Mouse (Mus musculus) CH12.LX (cell line): ENCODE data around the gene Arl5c. TPM values are rescaled to one million over a fixed set of nuclear protein-coding genes. Genes with fewer than 3 reads are reported as not detected.

Source experiments
- DNase-seq: peaks from one replicate; pipeline ENCODE4 v3.0.0-alpha.2; 2013; ENCODE audit errors: extremely low read depth
- H3K27ac ChIP-seq: 2 replicates; pipeline ENCODE4 v1.5.1; 2012; ENCODE audit warnings: low read depth, mild to moderate bottlenecking, control low read depth, moderate library complexity; ENCODE audit not compliant: insufficient read depth
- H3K27me3 ChIP-seq: replicated peaks from 2 replicates; pipeline ENCODE3; 2012; ENCODE audit warnings: inconsistent platforms
- H3K36me3 ChIP-seq, 2 experiments: replicated peaks in 1 of 2; 2 replicates each; pipeline versions ENCODE3 to v1.6.1; 2012; ENCODE audit warnings: inconsistent platforms in 1 of 2, low read length in 1 of 2, mild to moderate bottlenecking in 1 of 2, mixed read lengths in 1 of 2, moderate library complexity in 1 of 2; ENCODE audit not compliant: control insufficient read depth in 1 of 2, insufficient read depth in 1 of 2
- H3K4me1 ChIP-seq, 2 experiments: 2 replicates each; pipeline ENCODE4 v1.6.1; 2012; ENCODE audit warnings: inconsistent platforms in 1 of 2, moderate library complexity in 1 of 2; ENCODE audit not compliant: insufficient read depth in 2 of 2, control insufficient read depth in 1 of 2
- H3K4me2 ChIP-seq: 2 replicates; pipeline ENCODE4 v1.6.1; 2012; ENCODE audit warnings: low read depth, mild to moderate bottlenecking, control low read depth; ENCODE audit not compliant: poor library complexity, insufficient read depth, severe bottlenecking
- H3K4me3 ChIP-seq, 3 experiments: fragments of 150-350 bp in 1 of 3; sonication (generic) in 1 of 3; replicated peaks in 1 of 3; 2 replicates each; pipeline versions ENCODE3 to v1.5.1; 2011 to 2012; ENCODE audit warnings: low read depth in 2 of 3, low read length in 2 of 3, mild to moderate bottlenecking in 2 of 3, moderate library complexity in 2 of 3, control low read depth in 1 of 3, improper control_type of control experiment in 1 of 3, inconsistent platforms in 1 of 3, mixed read lengths in 1 of 3; ENCODE audit not compliant: poor library complexity in 1 of 3
- H3K79me2 ChIP-seq: replicated peaks from 2 replicates; pipeline ENCODE4 v1.6.1; 2012; ENCODE audit warnings: mild to moderate bottlenecking, moderate library complexity; ENCODE audit not compliant: control insufficient read depth, poor library complexity, insufficient read depth, severe bottlenecking; ENCODE audit errors: extremely low read depth
- H3K9ac ChIP-seq: 2 replicates; pipeline ENCODE4 v1.6.1; 2012; ENCODE audit warnings: low read depth, mild to moderate bottlenecking, control low read depth, moderate library complexity; ENCODE audit not compliant: insufficient read depth
- H3K9me3 ChIP-seq: replicated peaks from 2 replicates; pipeline ENCODE3; 2012; ENCODE audit warnings: low read length, inconsistent platforms, mixed read lengths
- BHLHE40 ChIP-seq: IDR thresholded peaks from 2 replicates; pipeline ENCODE4 v1.6.1; 2011; ENCODE audit warnings: mild to moderate bottlenecking, low read depth, low read length, improper control_type of control experiment
- CHD1 ChIP-seq: IDR thresholded peaks from 2 replicates; pipeline ENCODE4 v1.6.1; 2012; ENCODE audit warnings: low read depth, low read length, improper control_type of control experiment, inconsistent platforms
- EP300 ChIP-seq: IDR thresholded peaks from 2 replicates; pipeline ENCODE4 v1.6.1; 2011; ENCODE audit warnings: low read length, improper control_type of control experiment
- ETS1 ChIP-seq: conservative IDR thresholded peaks from 2 replicates; pipeline ENCODE4 v1.6.1; 2012; ENCODE audit warnings: low read depth, mild to moderate bottlenecking, inconsistent platforms, low read length, improper control_type of control experiment, moderate library complexity
- GABPA ChIP-seq: IDR thresholded peaks from 2 replicates; pipeline ENCODE4 v1.6.1; 2012; ENCODE audit warnings: low read depth, low read length, improper control_type of control experiment, inconsistent platforms; ENCODE audit not compliant: insufficient replicate concordance
- IRF4 ChIP-seq: IDR thresholded peaks from 2 replicates; pipeline ENCODE4 v1.6.1; 2014; ENCODE audit warnings: low read depth, mild to moderate bottlenecking, inconsistent platforms, low read length, improper control_type of control experiment
- JUN ChIP-seq: IDR thresholded peaks from 2 replicates; pipeline ENCODE4 v1.6.1; 2011; ENCODE audit warnings: low read depth, mild to moderate bottlenecking, low read length, improper control_type of control experiment, moderate library complexity; ENCODE audit not compliant: insufficient read depth
- JUND ChIP-seq: conservative IDR thresholded peaks from 2 replicates; pipeline ENCODE4 v1.6.1; 2011; ENCODE audit warnings: low read depth, low read length, improper control_type of control experiment
- MAFK ChIP-seq: IDR thresholded peaks from 2 replicates; pipeline ENCODE4 v1.6.1; 2011; ENCODE audit warnings: low read length, improper control_type of control experiment; ENCODE audit not compliant: insufficient replicate concordance
- MAX ChIP-seq: IDR thresholded peaks from 2 replicates; pipeline ENCODE4 v1.6.1; 2011; ENCODE audit warnings: low read length, improper control_type of control experiment
- MAZ ChIP-seq: IDR thresholded peaks from 2 replicates; pipeline ENCODE4 v1.6.1; 2012; ENCODE audit warnings: low read depth, mild to moderate bottlenecking, inconsistent platforms, low read length, improper control_type of control experiment, moderate library complexity
- MXI1 ChIP-seq: IDR thresholded peaks from 2 replicates; pipeline ENCODE4 v1.6.1; 2011; ENCODE audit warnings: mild to moderate bottlenecking, low read depth, low read length, improper control_type of control experiment
- MYC ChIP-seq: IDR thresholded peaks from 2 replicates; pipeline ENCODE4 v1.6.1; 2011; ENCODE audit warnings: low read depth, mild to moderate bottlenecking, improper control_type of control experiment, low read length
- NELFE ChIP-seq: IDR thresholded peaks from 2 replicates; pipeline ENCODE4 v1.6.1; 2011; ENCODE audit warnings: low read depth, low read length, improper control_type of control experiment
- NRF1 ChIP-seq: IDR thresholded peaks from 2 replicates; pipeline ENCODE4 v1.6.1; 2014; ENCODE audit warnings: low read depth, mild to moderate bottlenecking, inconsistent platforms, low read length, improper control_type of control experiment, moderate library complexity
- PAX5 ChIP-seq: IDR thresholded peaks from 2 replicates; pipeline ENCODE4 v1.6.1; 2012; ENCODE audit warnings: low read length, inconsistent platforms, mixed read lengths
- POLR2AphosphoS2 ChIP-seq: IDR thresholded peaks from 2 replicates; pipeline ENCODE4 v1.6.1; 2011; ENCODE audit warnings: low read depth, low read length, improper control_type of control experiment
- RAD21 ChIP-seq: IDR thresholded peaks from 2 replicates; pipeline ENCODE4 v1.6.1; 2011; ENCODE audit warnings: low read depth, mild to moderate bottlenecking, low read length, improper control_type of control experiment, moderate library complexity
- RCOR1 ChIP-seq: conservative IDR thresholded peaks from 2 replicates; pipeline ENCODE4 v1.6.1; 2012; ENCODE audit warnings: low read depth, mild to moderate bottlenecking, inconsistent platforms, low read length, improper control_type of control experiment
- SIN3A ChIP-seq: IDR thresholded peaks from 2 replicates; pipeline ENCODE4 v1.6.1; 2012; ENCODE audit warnings: low read length, improper control_type of control experiment, inconsistent platforms
- SMC3 ChIP-seq: IDR thresholded peaks from 2 replicates; pipeline ENCODE4 v1.6.1; 2011; ENCODE audit warnings: low read depth, low read length, improper control_type of control experiment
- TBP ChIP-seq: conservative IDR thresholded peaks from 2 replicates; pipeline ENCODE4 v1.6.1; 2011; ENCODE audit warnings: low read depth, low read length, improper control_type of control experiment
- TCF12 ChIP-seq: IDR thresholded peaks from 2 replicates; pipeline ENCODE4 v1.6.1; 2014; ENCODE audit warnings: low read depth, mild to moderate bottlenecking, inconsistent platforms, low read length, improper control_type of control experiment
- UBTF ChIP-seq: IDR thresholded peaks from 2 replicates; pipeline ENCODE4 v1.6.1; 2012; ENCODE audit warnings: low read depth, mild to moderate bottlenecking, inconsistent platforms, low read length, improper control_type of control experiment, moderate library complexity
- dilution Hi-C: fragments of 300-500 bp; cut with MboI; formaldehyde crosslinking; loops from 2 replicates; pipeline ENCODE4 v1.14.3; 2020; ENCODE audit warnings: low sequenced_read_pairs; ENCODE audit not compliant: extremely low pct_unique_long_range_greater_than_20kb, extremely low pct_ligation_motif_present
- in situ Hi-C: fragments of 300-500 bp; cut with MboI; formaldehyde crosslinking; loops from 3 replicates; pipeline ENCODE4 v1.14.3; 2019; ENCODE audit warnings: low sequenced_read_pairs, low pct_ligation_motif_present, low pct_unique_long_range_greater_than_20kb, mixed read lengths
- polyA plus RNA-seq: library from polyadenylated mRNA; unstranded; fragments of >175 nt; gene quantifications from 2 replicates; pipeline ENCODE4 v1.2.1, GENCODE M21; 2012; ENCODE audit warnings: low read depth; ENCODE audit not compliant: insufficient read length
- total RNA-seq, 2 experiments: library from RNA; depleted of rRNA; stranded (reverse); fragments of 300-350 nt in 1 of 2; fragments of >200 nt in 1 of 2; gene quantifications; 2 replicates each; pipeline ENCODE4 v1.2.3; 2012 to 2014

The Arl5c gene
- total and polyA plus RNA-seq, 3 experiments = 28.5 to 45.5 (median 32.2) TPM

DNA sequence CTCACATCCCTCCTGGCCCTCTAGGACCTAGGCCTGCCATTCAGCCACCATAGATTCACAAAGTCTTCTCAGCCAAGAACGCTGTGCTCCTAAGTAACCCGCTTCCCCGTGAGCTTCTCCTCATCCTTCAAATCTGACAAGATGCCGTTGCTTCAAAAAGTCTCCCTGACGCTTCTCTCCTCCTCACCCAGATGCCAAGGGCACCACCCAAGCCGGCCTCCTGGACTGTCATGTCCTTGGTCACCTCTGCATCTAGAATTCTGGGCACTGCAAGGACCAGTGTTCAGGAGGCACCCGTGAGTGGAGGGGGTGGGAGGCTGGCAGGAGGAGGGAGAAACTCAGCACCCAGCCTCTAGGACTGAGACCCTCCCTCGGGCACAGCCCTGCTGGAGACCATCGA lies 13.3 kb downstream of the Arl5c start:
- Histone ChIP-seq H3K79me2 (no peaks in the 10 kb centered on the region), H3K4me1 (peaks cover 9 to 45% of the 10 kb centered on the region in 2 experiments), H3K27me3 (peaks cover 1% of the 10 kb centered on the region), H3K36me3 (no peaks in the 10 kb centered on the region), H3K4me3 (no peak overlapping the region), H3K27ac (no peak overlapping the region), H3K9ac (no peak overlapping the region), H3K9me3 (no peaks in the 10 kb centered on the region), H3K4me2 (no peak overlapping the region)
- DNase-seq = no peak
- dilution Hi-C loops (no loop called here), in situ Hi-C loops (no loop called here)
- TF ChIP-seq SMC3 (no peak), MXI1 (no peak), EP300 (no peak), PAX5 (no peak), UBTF (no peak), MAZ (no peak), SIN3A (no peak), POLR2AphosphoS2 (no peak), MYC (no peak), CHD1 (no peak), JUND (no peak), JUN (no peak), TCF12 (no peak), NELFE (no peak), IRF4 (no peak), RCOR1 (no peak), MAFK (no peak), RAD21 (no peak)

DNA sequence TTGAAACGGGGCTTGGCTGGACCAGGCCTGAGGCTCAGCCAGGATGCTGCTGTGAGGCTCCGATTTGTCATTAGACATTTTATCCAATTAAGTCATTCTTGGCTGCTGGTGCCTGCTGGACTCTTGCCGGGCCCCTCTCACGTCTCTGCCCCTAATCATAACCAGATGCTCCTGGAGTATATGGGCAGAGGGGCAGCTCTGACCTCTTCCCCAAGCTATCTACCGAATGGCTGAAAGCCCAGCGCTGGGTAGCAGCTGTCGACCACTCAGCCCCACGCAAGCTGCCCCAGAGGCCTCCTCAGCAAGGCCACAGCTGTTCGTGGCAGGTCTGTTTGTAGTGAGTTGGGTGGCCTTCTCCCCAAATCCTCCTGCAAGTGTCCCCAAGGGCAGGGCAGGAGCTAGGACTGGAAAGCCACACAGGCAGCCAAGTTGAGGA lies 15.4 kb downstream of the Arl5c start:
- Histone ChIP-seq H3K79me2 (no peaks in the 10 kb centered on the region), H3K9ac (no peak overlapping the region), H3K4me1 (peaks cover 12 to 42% of the 10 kb centered on the region in 2 experiments), H3K27ac (no peak overlapping the region), H3K36me3 (no peaks in the 10 kb centered on the region), H3K27me3 (peaks cover 3% of the 10 kb centered on the region), H3K4me3 (no peak overlapping the region), H3K4me2 (no peak overlapping the region), H3K9me3 (no peaks in the 10 kb centered on the region)
- dilution Hi-C loops (no loop called here), in situ Hi-C loops (no loop called here)
- TF ChIP-seq UBTF = no peak
- no peak for TF ChIP-seq TBP
- no peak for TF ChIP-seq MYC
- TF ChIP-seq SMC3 = no peak
- TF ChIP-seq BHLHE40 = no peak
- no peak for TF ChIP-seq PAX5
- TF ChIP-seq MAX = no peak
- TF ChIP-seq NELFE = no peak
- no peak for TF ChIP-seq TCF12
- no peak for TF ChIP-seq MAFK
- no peak for TF ChIP-seq NRF1
- TF ChIP-seq JUN = no peak
- no peak for TF ChIP-seq GABPA
- TF ChIP-seq ETS1 = no peak
- no peak for DNase-seq
